Mouse (Mus musculus): ENCODE results near the gene Arl14. TPM values are rescaled to one million over a fixed set of nuclear protein-coding genes. Genes with fewer than 3 reads are reported as not detected.
"Not testable (repeated sequence)": the region's sequence is repeated elsewhere in the genome, so short reads cannot be mapped to it uniquely, and the experiment has no call there.

The Arl14 gene
- polyA plus RNA-seq, 1 experiment from 2014 or later: not detected

- H3K4me1 ChIP-seq (ENCODE audit: control insufficient read depth, insufficient read depth, low read length); ATAC-seq (ENCODE audit: insufficient number of reproducible peaks, low FRiP score, low TSS enrichment, low read depth); DNase-seq (ENCODE audit: low spot score); H3K9me3 ChIP-seq (ENCODE audit: control insufficient read depth, low read length); H3K4me3 ChIP-seq (ENCODE audit: low read depth, low read length); H3K27ac ChIP-seq (replicated peaks; ENCODE audit: low read depth, low read length); H3K4me2 ChIP-seq (ENCODE audit: low read depth, severe bottlenecking); H3K9ac ChIP-seq (ENCODE audit: low read length); H3K27me3 ChIP-seq (ENCODE audit: control insufficient read depth, insufficient read depth, low read length); H3K36me3 ChIP-seq (ENCODE audit: control insufficient read depth, insufficient read depth, low read length): not testable (repeated sequence)
- 86% methylated on average over 2 of the region's 2 CpGs for WGBS
Observed at GRCm38 (mm10) chr3:69264299-69264698, 42.1 kb downstream of the Arl14 start.

- no peak overlapping the region for H3K4me2 ChIP-seq (ENCODE audit: low read depth, severe bottlenecking)
- WGBS: 68% methylated on average over 7 of the region's 7 CpGs
- H3K27ac ChIP-seq (replicated peaks; ENCODE audit: low read depth, low read length): no peak overlapping the region
- no peak overlapping the region for H3K4me3 ChIP-seq (ENCODE audit: low read depth, low read length)
- H3K27me3 ChIP-seq (ENCODE audit: control insufficient read depth, insufficient read depth, low read length): no peaks in the 10 kb centered on the region
- no peaks in the 10 kb centered on the region for H3K36me3 ChIP-seq (ENCODE audit: control insufficient read depth, insufficient read depth, low read length)
- no peaks in the 10 kb centered on the region for H3K4me1 ChIP-seq (ENCODE audit: control insufficient read depth, insufficient read depth, low read length)
- DNase-seq (ENCODE audit: low spot score) (no peak), ATAC-seq (ENCODE audit: insufficient number of reproducible peaks, low FRiP score, low TSS enrichment, low read depth) (no peak)
- H3K9me3 ChIP-seq (ENCODE audit: control insufficient read depth, low read length): no peaks in the 10 kb centered on the region
- no peak overlapping the region for H3K9ac ChIP-seq (ENCODE audit: low read length)
Observed at GRCm38 (mm10) chr3:69271812-69272211, 49.6 kb downstream of the Arl14 start.

Other genes with a start within 250 kb of the Arl14 start
- gene Ift80, start 217.8 kb upstream of the Arl14 start, polyA plus RNA-seq (2014; fragmentation: Nextera tagmentation; extraction: Ambion mirVana): 21.4 and 22.1 TPM in 2 replicates
- gene Smc4, start 217.7 kb upstream of the Arl14 start, polyA plus RNA-seq (2014; fragmentation: Nextera tagmentation; extraction: Ambion mirVana): 209 and 222 TPM in 2 replicates
- 213 and 220 TPM in 2 replicates for gene Trim59, start 177.7 kb upstream of the Arl14 start, polyA plus RNA-seq (2014; fragmentation: Nextera tagmentation; extraction: Ambion mirVana)
- gene Kpna4, start 95.3 kb upstream of the Arl14 start, polyA plus RNA-seq (2014; fragmentation: Nextera tagmentation; extraction: Ambion mirVana): 39.1 and 40.7 TPM in 2 replicates
- 10.5 and 12.0 TPM in 2 replicates for gene Ppm1l, start 94.4 kb downstream of the Arl14 start, polyA plus RNA-seq (2014; fragmentation: Nextera tagmentation; extraction: Ambion mirVana)